Mouse (Mus musculus) gastrocnemius, postnatal 25 days (tissue): ENCODE data around the gene Zfp575. TPM values are rescaled to one million over a fixed set of nuclear protein-coding genes. Genes with fewer than 3 reads are reported as not detected.
A peak's percentile ranks its signal among the peaks of the same experiment; 100 is the strongest.

Experiments
- DNase-seq: peaks from one replicate; pipeline ENCODE4 v3.0.0; 2022
- total RNA-seq, 2 experiments: library from RNA; stranded (reverse); gene quantifications; 1 replicate in 1 of 2; 2 replicates in 1 of 2; pipeline ENCODE4 v1.2.3; 2021

Zfp575 gene
- total RNA-seq, 2 experiments from 2014 or later, result 0.13 TPM; not detected in 1

DNA sequence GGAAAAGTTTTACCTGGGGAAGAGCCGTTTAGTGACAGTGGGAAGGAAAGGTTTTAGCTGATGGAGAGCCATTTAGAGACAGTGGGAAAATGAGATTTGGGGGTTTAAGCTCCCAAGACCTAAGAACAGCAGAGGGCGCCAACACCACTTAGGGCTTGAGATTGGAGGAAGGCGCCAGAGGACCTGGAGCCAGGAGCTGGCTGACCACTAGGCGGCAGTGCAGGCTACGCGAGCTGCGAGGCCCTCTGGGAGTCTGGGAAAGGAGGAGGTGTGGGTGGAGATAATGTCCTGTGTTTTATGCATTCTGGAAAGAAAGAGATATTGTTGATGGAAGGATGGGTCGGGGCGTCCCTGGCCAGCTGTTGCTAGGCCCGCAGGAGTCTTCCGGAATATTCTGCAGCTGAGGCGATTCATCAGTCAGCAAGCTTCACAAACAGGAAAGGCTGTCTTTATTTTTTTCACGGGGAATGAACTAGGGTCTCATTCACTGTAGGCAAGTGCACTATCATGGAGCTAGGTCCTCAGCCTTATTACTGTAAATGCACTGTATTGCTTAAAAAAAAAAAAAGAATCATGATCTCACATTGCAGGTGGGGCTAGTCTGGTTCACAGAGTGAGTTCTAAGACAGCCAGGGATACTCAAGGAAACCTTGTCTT, 13.6 kb upstream of the Zfp575 start:
- DNase-seq, result peak; percentile 90

DNA sequence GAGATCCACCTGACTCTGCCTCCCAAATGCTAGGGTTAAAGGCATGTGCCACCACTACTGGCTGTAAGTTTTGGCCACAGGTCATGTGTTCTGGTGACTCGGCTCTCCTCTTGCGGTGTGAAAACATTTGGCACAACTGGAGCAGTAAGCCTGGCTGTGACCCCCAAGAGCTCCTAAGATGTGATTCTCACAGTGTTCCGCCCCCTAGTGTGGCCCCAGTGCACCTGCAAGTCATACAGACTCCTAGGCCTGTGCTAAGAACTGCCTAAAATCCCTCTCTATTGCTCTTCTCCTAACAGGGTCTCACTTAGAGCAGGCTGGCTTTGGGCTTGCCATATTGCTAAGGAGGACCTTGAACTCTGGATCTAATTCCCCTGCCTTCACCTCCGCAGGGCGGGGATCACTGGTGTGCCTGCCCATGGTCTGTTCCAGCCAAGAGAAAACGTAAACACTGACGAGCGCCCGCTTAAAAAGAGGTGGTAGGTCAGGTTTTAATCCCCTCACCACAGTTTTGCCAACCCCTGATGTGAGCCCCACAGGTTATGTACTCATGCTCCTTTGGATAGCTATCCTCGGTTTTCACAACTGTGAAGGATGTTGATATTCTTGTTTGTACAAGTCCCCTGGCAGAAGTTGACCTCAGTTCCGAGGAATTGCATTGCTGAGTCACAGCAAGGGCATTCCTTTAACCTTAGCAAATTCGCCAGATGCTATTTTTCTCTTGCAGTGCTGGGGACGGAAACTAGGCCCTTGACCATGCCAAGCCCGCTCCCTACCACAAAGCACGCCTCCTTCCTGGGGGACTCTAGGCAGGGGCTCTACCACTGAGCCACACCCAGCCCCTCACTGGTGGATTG, 12.0 kb upstream of the Zfp575 start:
- no peak for DNase-seq

DNA sequence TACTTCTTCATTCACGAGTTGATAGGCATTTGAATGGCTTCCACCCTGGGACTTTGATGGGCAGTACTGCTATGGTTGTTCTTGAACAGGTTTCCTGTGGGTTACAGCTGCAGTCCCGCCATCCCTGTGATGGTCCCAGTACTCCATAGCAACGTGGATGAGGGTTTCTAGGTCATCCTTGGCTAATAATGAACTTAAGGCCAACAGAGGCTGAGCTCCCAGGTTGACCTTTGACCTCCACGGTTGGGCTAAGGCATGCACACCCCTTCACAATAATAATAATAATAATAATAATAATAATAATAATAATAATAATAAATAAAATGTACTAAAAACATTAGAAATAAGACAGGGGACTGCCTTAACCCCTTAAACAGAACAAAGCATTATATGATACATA, 10.7 kb upstream of the Zfp575 start:
- no peak for DNase-seq

DNA sequence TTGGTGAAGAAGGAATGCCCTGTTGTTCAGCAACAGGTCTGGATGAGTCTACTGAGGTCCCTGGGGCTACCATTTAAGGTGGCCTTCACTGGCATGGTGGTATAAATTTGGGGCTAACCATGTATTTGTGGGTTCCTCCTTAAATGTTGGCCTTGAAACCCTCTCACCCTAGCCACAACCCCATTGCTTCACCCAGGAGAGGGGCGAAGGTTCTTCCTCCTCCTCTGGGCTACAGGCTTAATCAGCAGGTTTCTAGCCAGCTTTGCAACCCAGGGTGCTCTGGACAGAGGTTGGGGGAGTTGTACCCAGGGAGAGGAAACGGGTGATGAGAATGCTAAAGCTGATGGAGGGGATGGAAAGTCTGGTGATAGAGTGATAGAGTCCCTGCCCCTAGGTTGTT, 8.0 kb upstream of the Zfp575 start:
- no peak for DNase-seq

DNA sequence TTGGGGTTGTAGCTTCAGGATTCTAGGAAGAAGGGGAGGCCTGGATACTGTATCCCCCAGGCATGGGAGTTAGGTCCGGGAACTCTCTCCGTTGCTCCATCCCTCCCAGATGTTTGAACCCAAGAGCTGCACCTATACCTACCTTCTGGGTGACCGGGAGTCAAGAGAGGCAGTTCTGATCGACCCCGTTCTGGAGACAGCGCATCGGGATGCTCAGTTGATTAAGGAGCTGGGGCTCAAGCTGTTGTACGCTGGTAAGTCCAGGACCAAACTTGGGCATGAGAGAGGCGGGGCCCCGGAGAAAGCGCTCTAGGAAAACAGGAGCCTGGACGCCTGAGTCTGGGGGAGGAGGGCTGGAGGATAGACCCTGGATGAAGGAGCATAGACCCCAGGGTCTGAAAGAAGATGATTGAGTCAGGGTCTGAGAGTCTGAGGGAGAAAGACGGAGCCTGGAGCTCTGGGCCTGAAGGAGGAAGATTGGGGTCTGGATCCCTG, 6.9 kb upstream of the Zfp575 start:
- no peak for DNase-seq

DNA sequence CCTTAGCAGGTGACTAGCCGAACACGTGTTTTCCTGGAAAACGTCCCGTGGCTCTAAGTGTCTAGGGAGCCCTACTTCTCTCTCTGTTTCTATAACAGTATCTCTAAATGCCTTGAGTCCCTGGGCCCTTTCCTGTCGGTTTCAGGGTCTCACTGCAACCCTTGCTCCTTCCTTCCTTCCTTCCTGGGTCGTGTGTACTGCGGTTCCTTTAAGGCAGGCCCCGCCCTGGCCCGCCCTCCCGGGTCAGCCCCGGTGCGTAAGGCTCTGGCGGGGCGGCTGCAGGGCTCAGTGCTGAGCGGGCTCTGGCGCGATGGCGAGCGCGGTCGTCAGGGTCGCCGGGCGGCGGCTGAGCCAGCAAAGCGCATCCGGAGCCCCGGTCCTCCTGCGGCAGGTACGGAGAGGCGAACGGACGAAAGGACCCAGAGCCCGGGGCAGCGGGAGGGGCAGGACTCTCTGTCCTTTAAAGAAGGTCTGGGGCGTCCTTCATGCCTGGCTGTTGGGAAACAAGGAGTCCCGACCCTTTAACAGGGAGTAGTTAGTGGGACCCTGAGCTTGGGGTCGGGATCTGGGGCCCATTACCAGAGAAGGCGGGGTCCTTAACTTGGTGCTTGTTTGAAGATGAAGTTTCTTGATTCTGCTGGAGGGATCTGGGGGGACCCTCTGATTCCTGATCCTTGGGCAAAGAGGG, 6.3 kb upstream of the Zfp575 start:
- peak; percentile 78 for DNase-seq

DNA sequence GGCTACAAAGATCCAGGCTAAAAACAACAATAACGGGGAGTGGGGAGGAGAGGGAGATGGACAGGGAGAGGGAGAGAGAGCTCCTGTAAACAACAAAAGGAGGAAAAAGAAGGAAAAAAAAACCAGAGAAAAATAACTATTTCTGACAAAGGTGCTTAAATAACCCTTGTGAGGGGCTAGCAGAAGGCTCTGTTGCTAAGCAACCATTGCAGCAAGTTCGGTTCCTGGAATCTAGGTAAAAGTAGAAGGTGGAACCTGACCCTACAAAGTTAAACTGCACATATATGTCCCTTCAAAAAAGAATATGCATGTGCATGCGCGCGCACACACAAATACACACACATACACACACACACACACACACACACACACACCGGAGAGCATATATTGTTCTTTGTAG, 5.3 kb upstream of the Zfp575 start:
- no peak for DNase-seq

DNA sequence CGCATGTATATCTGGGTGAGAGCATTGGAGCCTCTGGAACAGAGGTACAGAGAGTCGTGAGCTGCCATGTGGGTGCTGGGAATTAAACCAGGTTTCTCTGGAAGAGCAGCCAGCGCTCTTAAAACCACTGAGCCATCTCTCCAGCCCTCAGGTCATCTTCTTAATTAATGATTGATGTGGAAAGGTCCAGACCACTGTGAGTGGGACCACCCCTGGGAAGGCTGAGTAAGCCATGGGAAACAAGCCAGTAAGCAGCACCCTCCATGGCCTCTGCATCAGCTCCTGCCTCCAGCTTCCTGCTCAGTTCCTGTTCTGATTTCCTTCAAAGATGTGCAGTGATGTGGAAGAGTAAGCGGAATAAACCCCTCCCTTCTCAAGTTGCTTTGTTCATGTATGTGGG, 4.7 kb upstream of the Zfp575 start:
- no peak for DNase-seq

DNA sequence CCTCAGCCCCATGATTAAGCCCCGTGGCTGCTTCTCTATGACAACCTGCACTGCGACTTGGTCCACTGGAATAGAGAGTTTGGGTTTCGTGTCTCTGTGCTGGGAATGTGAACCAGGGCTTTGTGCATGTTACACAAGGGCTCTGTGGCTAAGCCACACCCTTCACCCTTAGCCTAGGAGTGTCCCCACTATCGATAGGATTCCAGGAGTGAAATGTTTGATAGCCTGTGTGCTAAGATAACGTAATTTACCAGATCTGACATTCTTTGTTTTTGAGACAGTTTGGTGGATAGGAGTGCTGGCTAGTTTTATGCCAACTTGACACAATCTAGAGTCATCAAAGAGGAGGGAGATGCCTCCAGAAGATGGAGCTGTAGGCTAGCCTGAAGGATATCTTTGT, 4.3 kb upstream of the Zfp575 start:
- no peak for DNase-seq

DNA sequence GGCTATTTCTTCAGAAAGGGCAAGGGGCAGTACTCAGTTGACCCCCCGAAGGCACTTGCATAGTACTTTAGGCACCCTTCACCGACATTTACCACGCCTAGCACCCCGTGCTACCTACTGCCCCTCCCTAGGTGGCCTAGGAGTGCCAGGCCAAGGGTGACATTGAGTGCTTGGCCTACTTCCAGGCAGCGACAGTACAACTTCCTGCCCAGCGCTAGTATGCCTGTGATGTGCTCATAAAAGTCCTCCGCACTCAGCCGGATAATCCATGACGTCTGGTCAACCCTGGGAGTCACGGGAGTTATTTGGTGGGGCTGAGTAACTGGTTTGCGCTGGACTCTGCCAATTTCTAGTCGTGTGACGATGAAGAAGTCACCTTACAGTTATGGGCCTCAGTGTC, 895 bp upstream of the Zfp575 start:
- DNase-seq, result no peak

DNA sequence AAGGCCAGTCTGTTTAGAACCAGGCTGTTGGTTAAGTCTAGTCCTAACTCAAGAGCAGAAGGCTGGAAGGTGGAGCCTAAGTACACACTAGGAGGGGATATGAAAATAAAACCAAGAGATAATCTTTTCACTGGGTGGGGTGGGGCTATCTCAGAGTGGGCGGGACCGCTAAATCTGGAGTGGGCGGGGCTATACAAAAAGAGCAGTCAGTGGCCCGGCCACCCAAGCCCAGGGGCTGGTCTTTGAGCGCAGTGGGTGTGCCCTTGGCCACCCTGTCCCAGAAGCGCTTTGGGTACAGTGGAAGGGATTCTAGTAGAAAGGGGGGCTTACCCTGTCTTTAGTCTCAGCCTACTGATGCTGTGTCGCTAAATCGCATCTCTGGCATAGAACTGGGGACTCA, 613 bp downstream of the Zfp575 start:
- DNase-seq, result peak; percentile 36

DNA sequence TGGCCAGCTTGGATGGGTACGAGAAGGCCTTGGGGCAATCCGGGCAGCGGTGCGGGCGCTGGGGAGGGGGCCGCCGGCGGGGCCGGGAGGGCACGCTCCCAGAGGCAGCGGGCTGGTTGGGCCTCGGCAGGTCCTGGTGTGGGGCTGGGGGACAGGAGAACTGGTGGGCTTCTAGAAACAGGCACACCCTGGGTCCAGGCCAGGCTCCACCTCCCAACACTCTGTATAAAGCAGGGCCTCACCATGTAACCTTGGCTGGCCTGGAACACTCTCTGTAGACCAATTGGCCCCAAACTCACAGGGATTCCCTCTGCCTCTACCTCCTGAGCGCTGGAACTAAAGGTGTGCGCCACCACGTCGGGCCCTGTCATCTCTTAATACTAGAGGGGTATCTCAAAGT, 1.4 kb downstream of the Zfp575 start:
- no peak for DNase-seq

DNA sequence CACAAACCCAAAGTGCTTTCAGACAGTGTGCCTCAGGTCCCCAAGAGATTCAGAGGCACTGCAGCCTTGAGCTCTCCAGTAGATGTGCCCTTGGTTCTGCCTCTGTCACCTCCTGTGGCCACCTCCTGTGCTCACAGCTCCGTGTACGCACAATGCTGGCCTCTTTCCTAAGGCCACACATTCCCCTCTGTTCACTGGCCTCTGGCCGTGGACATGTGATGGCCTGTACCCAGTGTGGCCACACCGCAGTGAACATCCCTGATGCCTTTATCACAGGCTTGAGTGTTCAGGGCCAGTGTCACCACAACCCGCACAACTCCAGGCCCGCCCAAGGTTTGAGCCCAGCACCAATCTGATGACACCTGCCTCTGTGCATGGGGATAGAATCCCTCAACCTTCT, 2.6 kb downstream of the Zfp575 start:
- DNase-seq, result no peak

DNA sequence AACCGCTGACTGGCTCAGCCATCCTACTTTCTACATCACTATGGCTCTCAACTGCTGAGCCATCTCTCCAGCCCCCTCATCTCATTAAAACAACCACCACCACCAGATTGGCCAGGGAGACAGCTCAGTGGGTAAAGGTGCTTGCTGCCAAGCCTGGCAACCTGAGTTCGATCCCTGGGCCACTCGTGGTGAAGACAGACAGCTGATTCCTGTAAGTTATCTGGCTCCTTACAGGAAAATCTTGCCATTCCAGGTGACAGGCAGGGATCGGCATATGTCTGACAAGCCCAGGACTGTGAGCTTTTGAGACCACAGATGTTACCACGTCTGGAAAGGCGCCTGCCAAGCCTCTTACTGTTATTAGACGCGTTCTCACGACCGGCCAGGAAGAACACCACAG, 9.6 kb downstream of the Zfp575 start:
- no peak for DNase-seq

DNA sequence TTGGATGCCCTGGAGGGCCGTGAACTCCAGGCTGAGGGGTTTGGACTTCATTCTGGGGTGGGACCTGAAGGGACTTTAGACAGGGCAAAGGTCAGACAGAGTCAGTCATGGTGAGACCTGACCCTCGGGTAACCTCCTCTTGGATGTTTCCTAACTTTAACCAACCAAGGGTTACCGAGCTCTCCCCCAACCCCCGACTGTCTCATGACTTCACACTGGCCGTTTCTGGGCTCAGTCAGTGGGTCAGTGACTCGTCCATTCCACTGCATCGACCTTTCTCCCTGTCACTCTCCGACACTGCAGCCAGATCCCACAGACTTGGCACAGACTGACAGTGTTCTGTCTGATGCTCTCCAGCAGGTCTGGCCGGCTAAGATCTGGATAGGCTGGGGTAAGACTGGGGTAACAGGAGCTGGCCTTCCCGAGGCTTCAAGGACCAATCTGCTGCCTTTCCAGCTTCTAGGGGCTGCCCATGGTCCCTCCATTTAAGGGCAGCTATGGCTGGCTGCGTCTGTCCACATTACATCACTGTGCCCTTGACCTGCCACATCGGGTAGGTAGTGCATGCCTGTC, 13.1 kb downstream of the Zfp575 start:
- no peak for DNase-seq

DNA sequence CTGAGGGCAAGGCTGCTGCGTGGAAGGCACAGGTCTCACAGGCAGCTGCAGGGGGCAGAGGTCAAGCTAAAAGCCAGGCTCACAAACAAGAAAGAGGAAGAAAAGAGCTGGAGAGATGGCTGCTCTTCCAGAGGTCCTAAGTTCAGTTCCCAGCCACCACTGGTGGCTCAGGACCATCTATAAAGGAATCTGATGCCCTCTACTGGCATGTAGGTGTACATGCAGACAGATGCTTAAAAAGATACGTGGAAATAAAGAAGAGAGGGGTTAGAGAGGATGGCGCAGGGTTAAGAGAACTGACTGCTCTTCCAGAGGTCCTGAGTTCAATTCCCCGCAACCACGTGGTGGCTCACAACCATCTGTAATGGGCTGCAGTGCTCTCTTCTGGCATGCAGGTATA, 15.0 kb downstream of the Zfp575 start:
- DNase-seq, result no peak

DNA sequence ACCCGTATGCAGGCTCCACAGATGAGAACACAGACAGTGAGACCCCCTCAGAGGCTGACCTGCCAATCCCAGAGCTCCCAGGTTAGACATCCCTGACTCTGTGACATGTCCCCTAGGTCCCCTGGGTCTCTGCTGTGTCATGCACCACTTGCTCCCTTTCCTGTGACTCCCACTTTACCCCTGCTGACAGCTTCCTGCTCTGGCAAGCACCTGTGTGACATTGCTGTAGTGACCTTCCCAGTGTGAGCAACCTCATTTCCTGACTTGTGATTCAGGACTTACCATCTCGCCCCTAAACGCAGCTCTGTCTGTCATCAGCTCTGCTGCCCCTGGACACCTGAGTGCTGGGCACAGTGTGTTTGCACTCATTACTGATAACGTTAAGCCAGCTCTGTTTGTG, 16.4 kb downstream of the Zfp575 start:
- DNase-seq, result no peak

DNA sequence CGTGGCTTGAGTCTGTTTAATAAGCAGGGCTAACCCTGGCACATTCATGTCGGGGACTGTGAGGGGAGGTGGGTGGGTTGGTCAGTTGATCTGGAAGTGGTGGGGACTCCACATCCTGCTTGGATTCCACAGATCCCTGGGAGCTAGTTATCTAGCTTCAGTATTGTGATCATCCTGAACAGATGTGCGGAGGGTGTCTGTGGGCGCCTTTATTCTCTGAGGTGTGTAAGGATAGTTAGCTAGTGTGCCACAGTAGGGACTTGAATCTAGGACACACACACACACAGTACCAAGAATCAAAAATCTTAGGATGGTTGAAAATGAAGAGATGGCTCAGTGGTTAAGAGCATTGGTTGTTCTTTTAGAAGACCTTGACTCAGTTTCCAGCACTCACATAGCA, 18.9 kb downstream of the Zfp575 start:
- DNase-seq, result no peak

DNA sequence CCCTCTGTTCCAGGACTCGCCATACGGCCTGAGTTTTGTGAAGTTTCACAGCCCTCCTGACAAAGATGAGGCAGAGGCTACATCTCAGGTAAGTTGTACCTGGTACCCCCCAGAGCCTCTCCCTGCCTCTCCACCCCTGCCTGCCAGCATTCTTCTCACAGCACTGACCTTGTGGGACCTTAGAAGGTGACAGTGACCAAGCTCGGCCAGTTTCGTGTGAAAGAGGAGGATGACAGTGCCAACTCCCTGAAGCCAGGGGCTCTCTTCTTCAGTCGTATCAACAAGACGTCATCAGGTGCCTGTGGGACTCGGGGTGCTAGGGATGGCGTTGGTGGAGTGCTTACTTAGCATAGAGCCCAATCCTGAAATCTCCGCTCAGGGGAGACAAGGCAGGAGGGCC, 21.2 kb downstream of the Zfp575 start:
- DNase-seq, result no peak

DNA sequence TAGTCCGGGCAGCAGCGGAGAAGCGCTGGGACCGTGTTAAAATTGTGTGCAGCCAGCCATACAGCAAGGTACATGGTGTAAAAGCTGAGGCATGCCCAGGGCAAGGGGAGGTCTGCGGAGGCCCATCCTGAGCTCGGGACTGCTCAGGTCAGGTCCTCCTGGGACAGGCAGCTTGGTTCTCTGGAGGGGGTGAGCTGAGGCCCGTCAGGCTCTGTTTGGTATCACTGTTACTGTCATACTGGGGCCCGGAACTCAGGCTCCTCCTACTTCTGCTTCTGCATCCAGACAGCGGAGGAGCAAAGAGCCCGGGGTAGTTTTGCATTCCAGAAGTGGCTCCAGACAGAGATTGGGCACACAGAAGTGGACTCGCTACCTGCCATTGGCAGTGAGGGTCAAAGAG, 21.8 kb downstream of the Zfp575 start:
- DNase-seq, result no peak

DNA sequence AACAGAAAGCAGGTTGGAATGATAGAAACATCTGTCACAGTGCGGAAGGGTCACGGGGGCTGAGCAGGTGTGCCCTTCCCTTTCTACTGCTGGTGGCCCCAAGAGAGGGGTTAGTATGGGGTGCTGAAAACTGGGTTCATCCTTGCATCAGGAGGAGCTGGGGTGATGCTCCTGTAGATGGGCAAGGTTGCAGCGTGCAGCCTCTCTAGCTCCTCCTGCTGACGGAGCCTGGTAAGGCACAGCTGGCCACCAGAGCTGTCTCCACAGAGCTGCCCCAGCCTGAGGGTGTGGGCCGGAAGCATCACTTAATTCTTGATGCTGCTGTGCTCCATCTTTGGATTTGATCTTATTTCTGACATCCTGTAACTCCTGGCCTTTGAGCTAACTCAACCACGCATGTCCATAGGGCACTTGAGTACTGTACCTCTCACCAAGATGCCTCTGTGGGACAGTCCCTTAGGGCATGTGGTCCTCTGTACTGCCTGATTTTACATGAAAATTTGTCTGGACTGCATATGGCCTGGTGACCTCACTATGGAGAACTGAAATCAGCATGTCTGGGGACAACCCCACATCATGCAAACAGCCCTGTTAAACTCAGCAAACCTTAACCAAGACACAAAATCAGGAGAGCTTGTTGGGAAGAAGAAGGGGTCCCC, 22.7 kb downstream of the Zfp575 start:
- DNase-seq, result peak; percentile 46

DNA sequence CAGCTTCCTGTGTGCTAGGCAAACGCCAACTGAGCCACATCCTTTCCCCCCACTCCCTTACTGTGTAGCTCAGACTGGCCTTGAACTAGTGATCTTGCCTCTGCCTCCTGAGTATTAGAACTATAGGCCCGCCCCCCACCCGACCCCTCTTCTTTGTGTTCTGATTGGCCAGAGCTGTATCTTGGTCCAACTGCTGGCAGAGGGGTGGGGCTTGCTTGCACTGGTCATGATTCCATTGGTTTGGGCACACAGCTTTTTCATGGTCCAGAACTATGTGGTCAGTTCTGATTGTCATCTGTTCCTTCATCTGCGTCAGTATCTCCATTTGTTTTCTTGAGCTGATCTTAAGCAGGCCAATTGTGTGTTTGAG, 23.6 kb downstream of the Zfp575 start:
- DNase-seq, result no peak
